Mouse (Mus musculus): ENCODE results near the gene Gm17304.

Gene Gm17304

DNA sequence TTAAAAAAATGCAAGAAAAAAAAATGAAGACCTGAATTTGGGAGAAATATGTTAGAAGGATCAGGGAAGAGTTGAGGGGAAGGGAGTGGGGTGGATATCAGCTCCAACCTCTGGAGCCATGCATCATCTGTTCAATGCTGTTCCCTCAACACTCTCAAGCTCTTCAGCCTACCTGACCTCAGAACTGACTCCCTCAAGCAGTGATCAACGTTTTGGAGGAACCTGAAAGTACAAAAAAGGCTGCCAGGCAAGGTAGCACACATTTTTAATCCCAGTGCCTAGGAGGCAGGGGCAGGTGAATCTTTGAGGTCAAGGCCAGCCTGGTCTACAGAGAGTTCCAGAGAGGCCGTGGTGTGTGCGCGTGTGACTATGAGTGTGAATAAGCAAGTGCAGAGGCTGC, at the start of gene Gm17304:
TSS of gene Gm17304 (plus strand) at position 301 of the 400 bp plus-strand sequence.
- DNase-seq, result no peak

DNA sequence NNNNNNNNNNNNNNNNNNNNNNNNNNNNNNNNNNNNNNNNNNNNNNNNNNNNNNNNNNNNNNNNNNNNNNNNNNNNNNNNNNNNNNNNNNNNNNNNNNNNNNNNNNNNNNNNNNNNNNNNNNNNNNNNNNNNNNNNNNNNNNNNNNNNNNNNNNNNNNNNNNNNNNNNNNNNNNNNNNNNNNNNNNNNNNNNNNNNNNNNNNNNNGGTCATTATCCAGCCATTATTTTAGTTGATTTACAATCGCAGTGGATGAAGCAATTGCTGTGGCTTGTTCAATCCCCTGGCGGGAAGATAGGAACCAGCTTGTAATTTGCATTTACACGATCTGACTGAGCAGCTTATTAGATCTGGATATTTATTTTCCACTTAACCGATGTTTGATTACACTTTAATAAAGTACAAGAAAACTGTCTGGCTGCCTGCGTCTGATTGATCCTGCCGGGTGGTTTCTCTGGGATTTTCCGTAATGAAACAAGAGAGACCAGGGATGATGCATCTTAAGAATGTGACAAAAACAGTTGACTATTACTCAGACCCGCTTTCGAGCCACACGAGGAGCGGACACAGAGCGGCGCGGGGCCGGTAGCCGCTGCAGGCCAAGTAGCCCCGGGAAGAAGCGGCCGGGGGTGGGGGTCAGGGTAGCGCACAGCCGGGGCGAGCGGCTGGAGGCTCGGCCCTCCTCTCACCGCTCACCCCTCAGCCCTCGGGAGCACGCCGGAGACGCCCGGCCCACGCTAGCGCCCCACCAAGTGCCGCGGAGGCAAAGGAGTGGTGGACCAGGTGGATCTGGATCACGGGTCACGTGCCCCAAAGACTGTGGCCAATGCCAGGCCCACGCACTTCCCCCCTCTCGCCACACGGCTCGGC, 48.0 kb upstream of the Gm17304 start:
- DNase-seq, result no peak

DNA sequence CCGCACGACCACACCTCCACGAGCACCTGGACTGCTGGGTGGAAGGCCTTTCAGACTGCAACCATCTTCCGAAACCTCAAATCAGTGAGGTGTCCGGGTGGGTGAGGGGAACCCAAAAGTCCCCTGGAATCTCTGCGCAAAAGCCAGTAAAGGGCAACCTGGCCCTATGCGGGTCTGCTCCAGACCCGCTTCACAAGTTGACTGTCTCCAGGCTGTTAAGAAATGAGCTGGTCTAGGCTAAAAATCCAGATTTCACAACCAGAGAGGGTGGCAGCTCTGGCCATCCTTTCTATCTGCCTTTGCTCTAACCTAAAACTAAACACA, 47.4 kb upstream of the Gm17304 start:
- DNase-seq, result no peak

DNA sequence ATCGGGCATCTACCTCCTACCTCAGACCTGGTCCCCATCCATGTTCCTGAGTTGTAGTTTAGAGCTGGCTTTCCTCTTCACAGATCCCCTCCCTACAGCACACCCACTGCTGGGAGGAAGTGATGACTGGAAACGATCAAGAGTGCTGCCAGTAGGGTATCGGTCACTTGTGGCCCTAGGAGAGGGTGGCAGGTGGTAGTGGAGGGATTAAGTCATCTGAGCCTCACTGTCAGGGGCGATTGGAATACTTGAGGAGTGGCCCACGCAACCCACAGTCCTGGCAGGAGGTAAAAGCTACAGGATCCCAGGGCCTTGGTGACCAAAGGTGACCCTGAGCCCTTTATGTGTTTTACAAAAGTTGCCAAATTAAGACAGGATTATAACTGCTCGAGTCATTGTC, 42.9 kb upstream of the Gm17304 start:
- no peak for DNase-seq

DNA sequence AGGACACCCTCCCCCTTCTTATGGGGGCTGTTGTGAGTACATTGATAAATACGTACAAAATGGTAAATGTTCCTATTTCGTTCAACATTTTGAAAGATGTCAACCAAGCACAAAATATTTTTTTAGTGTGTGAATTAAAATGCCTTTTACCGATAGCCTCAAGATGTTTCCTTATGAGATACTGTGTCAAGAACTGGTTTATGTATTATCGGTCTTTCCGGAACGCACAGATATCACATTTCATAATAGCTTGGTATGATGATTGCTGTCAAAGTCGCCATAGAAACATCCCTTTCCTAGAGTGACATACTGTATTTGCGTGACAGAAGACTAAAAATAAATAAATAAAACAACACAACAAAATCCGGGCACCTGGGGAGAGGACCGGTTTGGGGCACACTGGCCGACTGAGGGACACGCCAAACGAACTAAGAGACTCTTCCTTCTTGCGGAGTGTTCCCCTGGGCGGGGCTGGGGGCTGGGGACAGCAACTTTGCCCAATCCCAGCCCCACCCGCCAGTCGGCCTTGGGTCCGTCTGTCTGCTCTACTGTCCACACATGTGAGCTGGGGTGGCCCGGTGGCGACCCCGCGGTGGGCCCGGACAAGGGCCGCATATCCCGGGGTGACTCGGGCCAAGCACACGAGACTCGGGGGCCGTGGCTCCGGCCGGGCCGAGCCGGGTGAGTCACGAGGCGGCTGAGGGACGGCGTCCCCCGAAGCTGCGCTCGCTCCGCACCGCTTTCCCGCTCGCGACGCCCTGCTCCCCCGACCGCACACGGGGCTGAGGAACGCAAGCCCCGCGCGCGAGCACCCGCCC, 34.9 kb upstream of the Gm17304 start:
- DNase-seq, result no peak

DNA sequence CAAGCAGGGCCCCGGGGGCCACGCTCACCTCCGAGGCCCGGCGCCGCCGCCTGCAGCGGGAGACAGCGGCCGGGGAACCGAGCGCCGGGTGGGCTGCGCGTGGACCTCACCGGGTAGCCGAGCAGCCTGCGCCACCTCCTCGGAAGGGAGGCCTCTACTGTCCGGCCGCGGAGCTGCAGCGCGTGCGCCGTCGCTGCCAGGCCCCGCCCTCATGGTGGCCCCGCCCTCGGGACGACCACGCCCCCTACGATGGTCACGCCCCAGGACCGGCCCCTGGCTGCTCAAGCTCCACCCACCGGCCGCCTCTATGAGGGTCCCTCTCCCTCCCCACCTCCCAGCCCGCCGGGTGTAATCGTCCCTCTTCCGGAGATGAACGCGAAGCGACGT, 34.3 kb upstream of the Gm17304 start:
- peak; percentile 30 to 67 for DNase-seq

DNA sequence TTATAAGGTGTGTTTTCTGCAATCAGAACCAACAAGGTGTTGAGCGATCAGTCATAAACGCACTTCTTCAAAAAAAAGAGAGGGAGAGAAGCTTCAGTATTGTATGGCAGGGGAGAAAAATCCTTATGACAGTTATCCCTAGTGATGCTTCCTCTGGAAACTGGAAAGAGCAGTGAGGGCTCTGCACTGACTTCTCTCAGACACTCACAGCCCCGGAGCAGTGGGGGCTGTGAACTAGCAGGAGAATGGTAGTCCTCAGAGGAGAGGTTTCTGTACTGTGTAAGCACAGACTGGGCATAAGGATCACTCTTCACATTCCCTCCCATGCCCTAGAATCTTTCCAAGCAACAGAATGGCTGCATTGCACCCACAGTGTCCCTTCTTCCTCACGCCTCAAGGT, 33.8 kb upstream of the Gm17304 start:
- DNase-seq, result no peak

DNA sequence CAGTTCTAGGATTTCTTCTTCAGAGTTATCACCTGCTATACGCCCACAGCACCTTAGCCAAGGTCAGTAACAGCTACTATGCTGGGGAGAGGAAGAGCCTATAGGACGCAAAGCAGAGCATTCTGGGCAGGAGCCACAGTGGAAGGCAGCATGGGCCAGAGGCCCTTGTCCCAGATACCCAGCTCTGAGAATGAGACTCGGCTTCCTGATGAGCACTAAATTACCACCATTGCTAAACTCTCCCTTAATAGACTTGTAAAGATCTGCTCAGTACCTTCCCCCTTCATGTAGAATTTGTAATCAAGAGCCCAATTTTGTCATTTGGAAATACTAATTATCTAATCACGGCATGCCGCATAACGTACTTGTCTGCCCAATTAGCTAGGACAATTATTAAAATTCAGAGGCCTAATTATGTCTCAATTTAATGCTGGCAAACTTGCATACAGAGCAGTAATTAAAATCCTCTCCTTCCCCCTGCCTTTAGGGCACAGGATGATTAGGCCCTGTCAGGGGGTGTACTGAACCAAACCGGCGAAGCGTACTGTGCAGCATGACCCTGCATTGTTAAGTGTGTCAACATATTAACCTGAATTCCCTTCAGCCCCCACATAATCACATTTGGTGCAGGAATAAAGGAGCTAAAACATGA, 31.5 kb upstream of the Gm17304 start:
- DNase-seq, result no peak

DNA sequence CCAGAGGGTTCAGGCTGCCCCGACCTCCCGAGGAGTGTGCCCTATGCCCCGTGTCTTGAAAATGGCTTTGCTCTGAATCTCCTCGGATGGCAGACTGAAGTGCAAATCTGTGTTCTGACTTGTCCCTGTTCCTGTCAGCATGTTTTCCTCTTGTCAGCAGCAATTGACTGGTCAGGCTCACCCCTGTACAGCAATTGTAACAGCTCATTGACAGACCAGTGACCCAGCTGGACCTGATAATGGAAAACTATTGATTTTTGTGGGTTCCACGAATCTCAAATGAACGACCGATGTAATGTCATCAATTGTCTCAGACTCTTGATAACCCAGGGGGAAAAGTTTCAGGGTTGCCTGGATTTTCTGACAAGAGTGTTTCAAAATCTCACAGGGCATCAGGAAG, 28.0 kb upstream of the Gm17304 start:
- no peak for DNase-seq

DNA sequence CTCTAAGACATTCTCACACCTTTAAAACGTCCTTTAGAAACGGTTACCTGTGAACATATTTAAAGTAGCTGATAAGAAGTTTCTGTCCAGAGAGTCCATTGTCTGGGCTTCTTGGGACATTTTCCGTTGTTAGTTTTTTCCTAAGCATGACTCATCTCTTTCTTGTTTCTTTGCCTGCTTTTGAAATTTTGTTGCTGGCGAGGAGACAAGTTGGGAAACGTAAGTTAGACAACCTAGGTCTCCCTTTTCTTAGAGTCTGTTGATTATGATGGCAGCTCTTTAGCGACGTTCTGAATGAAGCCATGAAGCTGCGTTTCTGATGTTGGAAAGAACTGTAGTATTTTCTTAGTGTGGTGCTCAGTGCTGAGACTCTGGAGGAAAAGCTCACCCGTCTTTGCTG, 19.9 kb upstream of the Gm17304 start:
- DNase-seq, result no peak

DNA sequence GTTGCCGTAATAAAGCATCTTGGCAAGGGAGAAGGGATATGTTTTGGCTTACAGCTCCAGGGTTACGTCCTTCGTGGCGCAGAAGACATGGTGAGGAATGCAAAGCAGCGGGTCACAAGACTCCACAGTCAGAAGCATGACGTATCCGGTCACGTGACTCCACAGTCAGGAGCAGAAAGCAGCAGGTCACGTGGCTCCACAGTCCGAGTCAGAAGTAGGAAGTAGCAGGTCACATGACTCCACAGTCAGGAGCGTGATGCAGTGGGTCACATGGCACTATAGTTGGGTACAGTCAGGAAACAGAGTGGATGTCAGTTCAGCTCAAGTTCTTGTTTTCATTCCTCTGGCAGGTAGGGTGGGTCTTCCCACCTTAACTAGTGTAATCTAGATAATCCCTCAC, 19.2 kb upstream of the Gm17304 start:
- DNase-seq, result no peak

DNA sequence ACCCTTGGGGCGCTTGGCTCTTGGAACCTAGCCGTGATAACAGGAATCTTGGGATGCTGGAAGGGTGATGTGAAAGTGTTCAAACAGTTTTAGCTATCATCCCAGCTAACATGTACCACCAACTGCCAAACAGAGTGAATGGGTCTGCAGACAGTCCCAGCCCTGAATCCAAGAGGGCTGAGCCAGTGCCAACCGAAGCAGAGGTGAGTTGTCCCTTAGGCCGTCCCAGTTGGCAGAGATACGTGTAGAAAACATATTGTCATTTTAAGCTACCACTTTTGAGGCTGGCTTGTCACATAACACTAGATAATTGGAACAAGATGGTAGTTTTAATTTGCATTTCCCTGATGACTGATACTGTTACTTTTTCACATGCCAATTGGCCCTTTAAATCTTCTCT, 18.2 kb upstream of the Gm17304 start:
- DNase-seq, result no peak

DNA sequence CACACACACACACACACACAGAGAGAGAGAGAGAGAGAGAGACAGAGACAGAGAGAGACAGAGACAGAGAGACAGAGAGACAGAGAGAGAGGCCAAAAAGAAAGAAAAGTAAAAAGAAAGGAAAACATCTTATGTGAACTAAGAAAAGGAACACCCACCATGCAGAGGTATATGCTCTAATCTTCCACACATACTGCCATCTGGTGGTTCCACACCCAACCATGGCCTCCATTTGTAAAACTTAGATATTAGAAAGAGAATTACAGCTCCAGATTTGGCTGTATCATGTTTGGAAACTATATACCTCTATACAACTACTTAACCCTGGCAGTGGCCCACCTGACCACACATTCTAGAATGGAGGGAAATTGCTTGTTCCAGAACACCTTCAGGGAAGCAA, 14.5 kb upstream of the Gm17304 start:
- no peak for DNase-seq

DNA sequence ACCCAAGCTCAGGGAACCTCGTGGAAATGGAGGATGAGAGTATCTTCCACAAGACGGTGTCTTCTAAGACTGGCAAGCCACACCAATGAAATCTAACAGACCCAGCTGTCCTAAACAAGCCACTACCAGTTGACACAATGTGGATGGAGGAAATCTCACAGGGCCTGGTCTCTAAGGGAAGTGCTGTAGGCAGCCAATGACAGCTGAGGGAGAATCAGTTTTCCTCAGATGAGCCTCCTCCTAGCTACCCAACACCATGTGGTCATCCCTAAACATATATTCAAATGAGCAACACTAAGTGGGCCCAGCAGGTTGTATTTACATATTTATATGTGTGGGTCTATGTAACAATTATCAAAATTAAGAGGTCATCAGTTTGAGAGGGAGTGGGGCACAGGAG, 11.4 kb upstream of the Gm17304 start:
- DNase-seq, result no peak

DNA sequence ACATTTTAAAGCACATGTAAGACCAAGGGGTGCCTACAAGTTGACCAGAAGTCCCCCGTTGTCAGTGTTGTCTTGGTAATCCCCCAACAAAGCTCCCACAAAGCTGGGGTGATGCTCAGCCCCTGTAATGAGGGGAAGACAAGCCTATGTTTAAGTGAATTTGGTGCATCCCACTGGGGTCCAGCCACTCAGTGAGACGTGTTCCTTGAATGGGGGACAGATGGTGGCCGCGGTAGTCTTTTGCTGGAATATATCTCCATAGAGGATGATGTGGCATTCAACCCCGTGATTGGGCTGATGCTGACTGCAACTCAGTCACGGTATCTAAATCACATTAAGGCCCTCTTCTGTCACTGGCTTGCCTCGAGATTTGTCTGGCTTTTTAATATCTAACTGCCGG, 9.4 kb upstream of the Gm17304 start:
- DNase-seq, result no peak

DNA sequence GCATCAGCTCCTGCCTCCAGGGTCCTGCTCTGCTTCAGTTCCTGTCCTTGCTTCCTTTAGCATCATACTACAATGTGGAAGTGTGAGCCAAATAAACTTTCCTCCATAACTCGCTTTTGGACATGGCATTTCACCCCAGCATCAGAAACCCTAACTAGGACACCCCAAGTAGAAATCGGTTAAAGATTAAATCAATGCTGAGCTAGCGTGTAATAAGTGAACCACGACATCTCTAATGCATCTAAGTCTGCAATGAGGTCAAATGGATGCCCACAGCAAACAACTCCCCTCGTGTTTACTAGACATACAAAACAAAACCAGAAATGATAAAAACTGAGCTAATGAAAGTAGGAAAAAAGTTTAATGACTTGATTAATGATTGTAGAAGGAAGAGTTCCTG, 4.5 kb upstream of the Gm17304 start:
- DNase-seq, result peak in 1 of 2 experiments; percentile 42

DNA sequence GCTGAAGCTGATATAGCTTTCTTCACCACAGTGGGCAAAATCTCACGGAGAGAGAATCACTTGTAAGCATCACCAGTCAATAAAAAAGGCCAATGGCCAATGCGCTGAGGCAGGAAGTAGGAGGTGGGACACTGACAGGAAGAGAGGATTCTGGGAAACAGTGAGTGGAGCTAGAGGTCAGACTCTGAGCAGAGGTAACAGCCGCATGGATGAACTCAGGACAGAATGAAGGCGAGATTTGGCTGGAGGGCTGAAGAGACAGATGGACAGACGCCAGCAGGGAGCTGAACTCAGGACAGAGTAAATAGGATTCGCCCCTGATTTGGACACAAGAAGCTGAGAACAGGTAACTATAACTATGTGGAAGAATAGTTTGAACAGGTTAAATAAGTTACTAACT, 3.8 kb upstream of the Gm17304 start:
- peak; percentile 28 to 68 for DNase-seq

DNA sequence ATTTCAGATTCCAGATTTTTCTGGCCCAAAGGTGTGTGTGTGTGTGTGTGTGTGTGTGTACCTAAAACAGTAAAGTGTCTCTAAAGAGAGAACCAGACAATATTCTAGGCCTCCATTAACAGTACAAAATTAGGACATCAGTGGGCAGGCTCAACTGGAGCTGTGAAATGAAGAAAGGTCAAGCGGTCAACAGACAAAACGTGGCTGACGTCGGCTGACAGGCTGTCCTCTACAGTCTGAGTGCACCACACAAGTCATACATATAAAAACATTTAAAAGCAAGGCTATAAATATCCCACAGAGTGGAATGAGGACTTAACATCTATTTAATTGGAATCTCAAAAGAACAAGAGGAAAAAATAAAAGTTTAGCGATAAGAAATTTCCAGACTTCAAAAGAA, 1.8 kb upstream of the Gm17304 start:
- DNase-seq, result no peak

DNA sequence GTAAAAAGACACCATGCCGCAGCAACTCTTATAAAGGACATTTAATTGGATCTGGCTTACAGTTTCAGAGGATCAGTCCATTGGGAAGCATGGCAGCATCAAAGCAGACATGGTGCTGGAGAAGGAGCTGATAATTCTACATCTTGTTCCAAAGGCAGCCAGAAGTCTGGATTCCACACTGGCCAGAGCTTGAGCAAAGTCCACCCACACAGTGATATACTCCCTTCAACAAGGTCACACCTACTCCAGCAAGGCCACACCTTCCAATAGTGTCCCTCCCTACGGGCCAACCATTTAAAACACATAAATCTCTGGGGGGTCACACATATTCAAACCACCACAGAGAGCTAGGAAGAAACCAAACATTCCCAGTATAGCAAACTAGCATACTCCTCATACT, 3.3 kb downstream of the Gm17304 start:
- DNase-seq, result peak in 1 of 2 experiments; percentile 27

DNA sequence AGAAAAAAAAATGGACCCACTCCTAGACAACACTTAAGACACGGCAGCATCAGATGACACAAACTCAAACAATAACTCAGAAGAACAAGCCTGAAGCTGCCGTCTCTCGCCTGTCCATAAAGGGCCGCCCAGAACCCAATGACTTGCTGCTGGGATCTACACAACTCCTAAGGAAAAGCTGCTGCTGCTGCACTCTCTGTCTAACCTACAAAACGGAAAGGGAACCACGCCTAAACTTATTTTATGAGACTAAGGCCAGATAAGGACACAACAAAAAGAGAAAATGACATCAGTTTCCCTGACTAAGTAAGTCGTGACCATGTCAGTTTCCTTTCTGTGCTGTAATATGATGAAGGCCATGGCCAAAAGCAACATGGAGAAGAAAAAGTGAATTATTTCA, 5.7 kb downstream of the Gm17304 start:
- DNase-seq, result no peak

DNA sequence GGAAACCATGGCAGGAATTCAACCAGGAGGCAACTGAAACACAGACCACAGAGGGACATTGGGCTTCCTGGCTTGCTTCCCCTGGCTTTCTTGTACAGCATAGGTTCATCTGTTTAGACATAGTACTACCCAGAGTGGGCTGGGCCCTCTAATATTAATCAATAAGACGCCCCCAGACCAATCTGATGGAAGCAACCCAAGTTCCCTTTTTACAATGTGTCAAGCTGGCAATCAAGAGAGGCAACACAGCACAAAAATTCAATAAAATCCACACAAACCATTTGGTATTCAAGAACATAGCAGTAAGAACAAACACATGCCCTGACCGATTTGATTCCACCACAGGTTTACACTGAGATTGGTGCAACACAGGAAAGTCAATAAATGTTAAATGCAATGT, 6.1 kb downstream of the Gm17304 start:
- no peak for DNase-seq

DNA sequence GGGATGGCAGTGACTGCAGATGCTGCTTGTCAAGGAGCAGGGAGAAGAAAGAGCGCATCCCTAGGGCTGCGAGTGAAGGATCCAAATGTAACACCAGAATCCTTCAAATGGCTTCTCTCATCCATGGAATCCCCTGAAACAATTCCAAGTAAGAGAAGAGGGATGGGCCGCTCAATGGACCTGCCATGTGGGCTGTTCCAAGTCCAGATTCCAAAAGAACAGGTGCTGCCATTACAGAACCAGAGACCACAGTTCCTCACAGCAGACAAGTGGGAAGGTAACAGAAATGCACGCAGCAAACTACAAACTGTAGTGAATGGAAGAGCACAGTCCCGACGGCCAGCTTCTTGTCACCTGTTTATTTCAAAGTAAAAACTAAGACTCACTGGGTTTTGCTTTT, 11.5 kb downstream of the Gm17304 start:
- peak in 1 of 2 experiments; percentile 28 for DNase-seq

DNA sequence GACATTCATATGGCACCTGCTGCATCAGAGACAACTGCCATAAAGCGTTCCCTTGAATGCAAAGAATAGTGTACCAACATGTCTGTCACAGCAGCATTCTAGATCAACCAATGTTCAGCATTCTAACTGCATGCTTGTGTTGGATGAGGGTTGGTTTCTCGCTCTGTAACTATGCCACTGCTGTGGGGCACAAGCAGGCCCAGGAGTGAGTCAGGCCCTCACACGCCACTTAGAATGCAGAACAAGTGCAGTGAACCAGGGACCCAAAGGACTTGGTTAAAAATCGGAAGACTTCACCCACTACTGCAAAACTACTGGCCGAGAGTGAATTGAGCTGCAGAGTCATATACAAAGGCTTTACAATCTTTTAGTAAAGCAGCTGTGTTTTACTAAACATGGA, 13.3 kb downstream of the Gm17304 start:
- DNase-seq, result no peak

DNA sequence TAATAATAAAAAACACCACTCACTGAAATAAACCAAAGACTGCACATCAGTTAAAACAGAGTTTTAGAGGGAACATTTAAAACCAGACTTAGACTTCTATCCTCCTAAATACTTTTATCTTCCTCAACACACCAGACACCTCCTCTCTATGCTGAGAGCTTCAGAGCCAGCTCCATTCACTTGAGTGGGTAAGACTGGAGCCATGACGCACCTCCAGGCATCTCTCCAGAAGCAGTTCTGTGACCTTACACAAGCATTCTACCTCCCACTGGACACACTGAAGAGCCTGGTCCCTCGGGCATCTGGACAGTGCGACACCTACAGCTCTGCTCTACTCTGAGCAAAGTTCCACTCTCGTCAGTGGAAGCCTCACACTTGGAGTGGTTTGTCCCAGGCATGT, 14.4 kb downstream of the Gm17304 start:
- no peak for DNase-seq
